Mouse (Mus musculus): ENCODE measurements at regions not wholly inside any gene's neighbourhood (a gene's known extent, or its start where the extent isn't known, plus 50 kb on each side); places are given as distances from the start of the nearest gene placed in this dataset.
A peak's percentile ranks its signal among the peaks of the same experiment; 100 is the strongest.

DNA sequence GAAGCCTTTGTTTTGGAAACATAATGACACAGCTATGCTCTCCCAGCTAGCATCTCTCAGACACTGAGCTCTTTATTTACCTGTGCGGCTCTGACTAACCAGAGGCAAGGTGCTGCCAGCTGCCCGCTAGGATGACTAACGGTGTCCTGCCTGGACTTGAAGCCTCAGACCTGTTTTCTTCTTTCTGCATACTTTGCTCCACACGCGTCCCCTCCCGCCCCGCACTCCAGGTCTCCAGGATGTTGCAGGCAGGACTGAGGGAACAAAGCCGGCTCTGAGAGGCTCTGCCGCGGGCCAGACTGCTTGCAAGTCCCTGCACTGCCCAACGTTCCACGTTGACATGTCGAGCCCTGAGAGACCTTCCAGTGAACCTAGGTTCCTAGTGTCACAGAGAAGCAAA lies 106.2 kb upstream of the Efcab1 start:
- DNase-seq (ENCODE audit: inconsistent age in 2 of 2, low spot score in 1 of 2): no peak

- DNase-seq (ENCODE audit: inconsistent age in 2 of 2, low spot score in 1 of 2): peak in 1 of 2 experiments; percentile 24
Observed at GRCm38 (mm10) chr16:14827008-14827407, 79.4 kb upstream of the Efcab1 start.

DNA sequence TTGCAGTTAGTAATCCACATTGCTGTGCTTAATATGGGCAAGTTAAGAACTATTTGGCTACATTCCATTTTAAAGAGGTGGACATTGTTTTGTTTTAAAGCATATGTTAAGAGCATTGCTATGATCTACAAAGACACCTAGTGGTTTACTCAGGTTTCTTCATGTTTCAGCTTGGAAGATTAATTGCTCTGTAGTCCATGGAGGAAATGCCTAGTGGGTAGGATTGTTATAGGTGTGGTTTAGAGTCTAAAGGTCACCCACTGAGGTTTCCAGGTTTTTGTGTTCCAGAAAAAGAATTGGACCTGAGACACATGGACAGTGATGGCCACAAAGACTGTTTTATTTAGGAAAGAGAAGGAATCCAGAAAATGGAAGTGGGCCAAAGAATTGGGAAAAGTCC lies 65.6 kb upstream of the Efcab1 start:
- no peak for DNase-seq (ENCODE audit: inconsistent age in 2 of 2, low spot score in 1 of 2)

All from adrenal gland, adult (tissue).